Mouse (Mus musculus): ENCODE results near the gene Trmu.

DNA sequence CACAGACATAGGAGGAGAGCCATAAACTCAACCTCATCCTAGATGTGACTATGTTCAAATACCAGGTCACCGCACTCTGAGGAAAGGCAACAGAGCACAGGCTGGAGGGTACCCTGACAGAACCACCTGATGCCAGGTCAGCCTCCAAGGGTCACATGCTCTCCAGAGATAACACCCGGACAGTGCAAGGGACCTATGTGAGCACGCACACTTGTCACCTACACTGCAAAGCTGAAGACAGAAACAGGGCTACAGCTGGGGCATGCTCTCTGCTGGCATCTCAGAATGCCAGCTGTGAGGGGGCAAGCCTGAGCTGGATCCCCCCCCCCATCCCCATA, 30.3 kb downstream of the Trmu start:
- no peak for TF ChIP-seq CHD2 (IDR thresholded peaks at IDR 0.05; ENCODE audit: low read depth, low read length)
- no peak for TF ChIP-seq MAFK (IDR thresholded peaks at IDR 0.05; ENCODE audit: insufficient read depth, low read depth, low read length)

Data from ES-E14 (cell line).